Mouse (Mus musculus) heart, postnatal 14 days (tissue): Measurements from ENCODE around the gene Wwox. TPM values are rescaled to one million over a fixed set of nuclear protein-coding genes. Genes with fewer than 3 reads are reported as not detected.

Experiments used
- DNase-seq, 2 experiments: peaks; one replicate each; pipeline ENCODE4 v3.0.0; 2021 to 2022
- intact Hi-C: fragments of 180-260 bp; cut with DNase I; formaldehyde crosslinking; loops from one replicate; pipeline ENCODE4 v1.15.1; 2025
- total RNA-seq, 2 experiments: library from RNA; stranded (reverse); gene quantifications; 2 replicates each; pipeline ENCODE4 v1.2.3; 2021

Gene Wwox
- total RNA-seq, 2 experiments from 2014 or later, result 5.6 to 6.5 TPM

- intact Hi-C loops, result no loop called here
- no peak for DNase-seq
These were observed 775.4 kb downstream of the Wwox start for GRCm38 (mm10) chr8:115214870-115215269.

GRCm38 (mm10) chr8:115216801-115217200 lies 777.3 kb downstream of the Wwox start:
- intact Hi-C loops, result no loop called here
- DNase-seq, result peak; percentile 7 to 23

- DNase-seq, result no peak
- intact Hi-C loops, result no loop called here
These were observed 783.1 kb downstream of the Wwox start for GRCm38 (mm10) chr8:115222545-115222944.

- no peak for DNase-seq
- intact Hi-C loops, result no loop called here
These were observed 787.5 kb downstream of the Wwox start for GRCm38 (mm10) chr8:115226781-115227583.

GRCm38 (mm10) chr8:115228903-115229302 lies 789.4 kb downstream of the Wwox start:
- intact Hi-C loops, result no loop called here
- no peak for DNase-seq

- no peak for DNase-seq
These were observed 794.6 kb downstream of the Wwox start for GRCm38 (mm10) chr8:115234068-115234467.

GRCm38 (mm10) chr8:115237596-115237995 lies 798.1 kb downstream of the Wwox start:
- DNase-seq, result peak in 1 of 2 experiments; percentile 16
- intact Hi-C loops, result no loop called here

More at GRCm38 (mm10) chr8:115234068-115234467, 794.6 kb downstream of the Wwox start:
- intact Hi-C loops, result no loop called here

GRCm38 (mm10) chr8:115243465-115244027 lies 804.1 kb downstream of the Wwox start:
- intact Hi-C loops, result no loop called here
- no peak for DNase-seq

GRCm38 (mm10) chr8:115249688-115250366 lies 810.4 kb downstream of the Wwox start:
- intact Hi-C loops, result no loop called here
- DNase-seq, result peak; percentile 17 to 20

- DNase-seq, result no peak
- intact Hi-C loops, result no loop called here
These were observed 816.1 kb downstream of the Wwox start for GRCm38 (mm10) chr8:115255550-115255949.

- intact Hi-C loops, result no loop called here
- no peak for DNase-seq
These were observed 818.0 kb downstream of the Wwox start for GRCm38 (mm10) chr8:115257417-115257816.

- intact Hi-C loops, result no loop called here
- no peak for DNase-seq
These were observed 820.4 kb downstream of the Wwox start for GRCm38 (mm10) chr8:115259806-115260205.

GRCm38 (mm10) chr8:115267196-115267595 lies 827.7 kb downstream of the Wwox start:
- peak; percentile 7 to 13 for DNase-seq
- intact Hi-C loops, result no loop called here

- no peak for DNase-seq
- intact Hi-C loops, result no loop called here
These were observed 830.1 kb downstream of the Wwox start for GRCm38 (mm10) chr8:115269601-115270000.

- no peak for DNase-seq
- intact Hi-C loops, result no loop called here
These were observed 834.5 kb downstream of the Wwox start for GRCm38 (mm10) chr8:115273976-115274375.

GRCm38 (mm10) chr8:115276281-115276680 lies 836.8 kb downstream of the Wwox start:
- DNase-seq, result no peak
- intact Hi-C loops, result no loop called here

- DNase-seq, result no peak
- intact Hi-C loops, result no loop called here
These were observed 838.8 kb downstream of the Wwox start for GRCm38 (mm10) chr8:115278291-115278690.

GRCm38 (mm10) chr8:115290224-115290623 lies 850.8 kb downstream of the Wwox start:
- DNase-seq, result no peak

GRCm38 (mm10) chr8:115296760-115297159 lies 857.3 kb downstream of the Wwox start:
- intact Hi-C loops, result no loop called here
- no peak for DNase-seq

More at GRCm38 (mm10) chr8:115290224-115290623, 850.8 kb downstream of the Wwox start:
- intact Hi-C loops, result no loop called here

- no peak for DNase-seq
- intact Hi-C loops, result no loop called here
These were observed 863.0 kb downstream of the Wwox start for GRCm38 (mm10) chr8:115302484-115302883.

- intact Hi-C loops, result no loop called here
- DNase-seq, result no peak
These were observed 868.0 kb downstream of the Wwox start for GRCm38 (mm10) chr8:115307412-115307811.
